Mouse (Mus musculus) G1E (cell line): Measurements from ENCODE around the gene Gprc6a. TPM values are rescaled to one million over a fixed set of nuclear protein-coding genes. Genes with fewer than 3 reads are reported as not detected.

Experiments
- ATAC-seq: 2 replicates; pipeline ENCODE4 v1.8.0; 2016; ENCODE audit warnings: mild to moderate bottlenecking; ENCODE audit not compliant: insufficient number of reproducible peaks, poor library complexity, low FRiP score, severe bottlenecking; ENCODE audit errors: extremely low read depth
- DNase-seq: peaks from one replicate; pipeline ENCODE4 v3.0.0; 2012; ENCODE audit warnings: low spot score
- H3K27me3 ChIP-seq: 2 replicates; pipeline ENCODE4 v1.6.1; 2012; ENCODE audit warnings: mild to moderate bottlenecking, low read length, inconsistent platforms; ENCODE audit not compliant: insufficient read depth
- H3K36me3 ChIP-seq: replicated peaks from 2 replicates; pipeline ENCODE3; 2012; ENCODE audit warnings: mild to moderate bottlenecking, inconsistent platforms
- H3K4me1 ChIP-seq: 2 replicates; pipeline ENCODE4 v1.6.1; 2012; ENCODE audit warnings: low read depth, low read length, inconsistent platforms, mixed read lengths; ENCODE audit not compliant: insufficient read depth
- H3K4me3 ChIP-seq: 2 replicates; pipeline ENCODE4 v1.5.1; 2012; ENCODE audit warnings: low read depth, mild to moderate bottlenecking, inconsistent platforms, low read length, moderate library complexity, mixed read lengths
- H3K9me3 ChIP-seq: replicated peaks from 2 replicates; pipeline ENCODE4 v1.6.1; 2012; ENCODE audit warnings: inconsistent platforms
- CTCF ChIP-seq: IDR thresholded peaks from 2 replicates; pipeline ENCODE4 v1.5.1; 2012; ENCODE audit warnings: low read depth, low read length, inconsistent platforms, mixed read lengths
- GATA1 ChIP-seq: IDR thresholded peaks from 2 replicates; pipeline ENCODE4 v1.6.1; 2012; ENCODE audit warnings: borderline replicate concordance, low read length, inconsistent platforms, mixed read lengths
- GATA2 ChIP-seq: IDR thresholded peaks from 2 replicates; pipeline ENCODE4 v1.6.1; 2012; ENCODE audit warnings: low read depth, low read length, inconsistent platforms, borderline replicate concordance
- POLR2AphosphoS5 ChIP-seq: IDR thresholded peaks from 2 replicates; pipeline ENCODE4 v1.6.1; 2012; ENCODE audit warnings: low read depth, low read length, inconsistent platforms; ENCODE audit not compliant: insufficient replicate concordance
- TAL1 ChIP-seq: conservative IDR thresholded peaks from 2 replicates; pipeline ENCODE4 v1.6.1; 2012; ENCODE audit warnings: low read depth, low read length, inconsistent platforms, mixed read lengths
- polyA plus RNA-seq: library from polyadenylated mRNA; stranded (reverse); fragments of >175 nt; gene quantifications from 2 replicates; pipeline ENCODE4 v1.2.3, GENCODE M21; 2012
- total RNA-seq, 2 experiments: library from RNA; stranded (forward) in 1 of 2; stranded (reverse) in 1 of 2; fragments of 200-1000 nt in 1 of 2; fragments of >200 nt in 1 of 2; fragmentation: Nextera tagmentation in 1 of 2; gene quantifications; 2 replicates each; pipeline ENCODE4 v1.2.3; 2014 to 2017

The Gprc6a gene
- total and polyA plus RNA-seq, 3 experiments: not detected

GRCm38 (mm10) chr10:51590139-51590574, 41.1 kb downstream of the Gprc6a start, which contains the start of gene Fam162b:
Gene Fam162b (minus strand): TSS chr10:51590517.
- H3K27me3 ChIP-seq: no peaks in the 10 kb centered on the region

GRCm38 (mm10) chr10:51584919-51585318, 46.3 kb downstream of the Gprc6a start:
- Histone ChIP-seq H3K4me3 (no peak overlapping the region), H3K27me3 (no peaks in the 10 kb centered on the region), H3K4me1 (no peaks in the 10 kb centered on the region), H3K9me3 (no peaks in the 10 kb centered on the region), H3K36me3 (no peaks in the 10 kb centered on the region)
- TF ChIP-seq GATA1: no peak
- TF ChIP-seq GATA2: no peak
- no peak for TF ChIP-seq POLR2AphosphoS5
- no peak for TF ChIP-seq TAL1
- TF ChIP-seq CTCF: no peak
- ATAC-seq (no peak), DNase-seq (no peak)

More at GRCm38 (mm10) chr10:51590139-51590574, 41.1 kb downstream of the Gprc6a start, which contains the start of gene Fam162b:
- TF ChIP-seq GATA1 (no peak), GATA2 (no peak), CTCF (no peak), POLR2AphosphoS5 (no peak), TAL1 (no peak)
- Histone ChIP-seq H3K4me3 (no peak within 1 kb of the TSS), H3K36me3 (no peaks in the 10 kb centered on the region), H3K9me3 (no peaks in the 10 kb centered on the region), H3K4me1 (no peaks in the 10 kb centered on the region)
- ATAC-seq (no peak), DNase-seq (no peak)

GRCm38 (mm10) chr10:51584378-51584777, 46.9 kb downstream of the Gprc6a start:
- ATAC-seq (no peak), DNase-seq (no peak)
- H3K4me1 ChIP-seq: no peaks in the 10 kb centered on the region
- no peaks in the 10 kb centered on the region for H3K27me3 ChIP-seq
- H3K36me3 ChIP-seq: no peaks in the 10 kb centered on the region
- TF ChIP-seq GATA1 (no peak), TAL1 (no peak), POLR2AphosphoS5 (no peak), GATA2 (no peak), CTCF (no peak)
- H3K4me3 ChIP-seq: no peak overlapping the region
- H3K9me3 ChIP-seq: no peaks in the 10 kb centered on the region

- no peaks in the 10 kb centered on the region for H3K27me3 ChIP-seq
- no peak for DNase-seq
- ATAC-seq: no peak
Measured at GRCm38 (mm10) chr10:51571225-51571996, 59.9 kb downstream of the Gprc6a start.

More at GRCm38 (mm10) chr10:51571225-51571996, 59.9 kb downstream of the Gprc6a start:
- no peak for TF ChIP-seq CTCF
- no peak for TF ChIP-seq GATA2
- no peak for TF ChIP-seq GATA1
- TF ChIP-seq POLR2AphosphoS5: no peak
- TF ChIP-seq TAL1: no peak
- Histone ChIP-seq H3K4me1 (no peaks in the 10 kb centered on the region), H3K9me3 (no peaks in the 10 kb centered on the region), H3K4me3 (no peak overlapping the region), H3K36me3 (no peaks in the 10 kb centered on the region)

Other genes with a start within 250 kb of the Gprc6a start
- gene Gm49339, start 150.8 kb downstream of the Gprc6a start, total RNA-seq (2014; fragmentation: Nextera tagmentation): not detected in 2 replicates
- 0.44 and 0.87 TPM in 2 replicates for gene Gm49339, start 150.8 kb downstream of the Gprc6a start, total RNA-seq (2017)
- not detected in 2 replicates for gene Gm49339, start 150.8 kb downstream of the Gprc6a start, polyA plus RNA-seq
- gene Lilr4b, start 150.8 kb downstream of the Gprc6a start, total RNA-seq (2014; fragmentation: Nextera tagmentation): not detected in 2 replicates
- gene Lilr4b, start 150.8 kb downstream of the Gprc6a start, total RNA-seq (2017): 4.4 and 4.6 TPM in 2 replicates
- not detected in 2 replicates for gene Lilr4b, start 150.8 kb downstream of the Gprc6a start, polyA plus RNA-seq
- gene Lilrb4a, start 140.5 kb downstream of the Gprc6a start, total RNA-seq (2014; fragmentation: Nextera tagmentation): not detected in 2 replicates
- 19.1 and 20.1 TPM in 2 replicates for gene Lilrb4a, start 140.5 kb downstream of the Gprc6a start, total RNA-seq (2017)
- not detected in 2 replicates for gene Lilrb4a, start 140.5 kb downstream of the Gprc6a start, polyA plus RNA-seq
- gene Fam162b, start 40.9 kb downstream of the Gprc6a start, total RNA-seq (2014; fragmentation: Nextera tagmentation): not detected in 2 replicates
- not detected in 2 replicates for gene Fam162b, start 40.9 kb downstream of the Gprc6a start, total RNA-seq (2017)
- gene Fam162b, start 40.9 kb downstream of the Gprc6a start, polyA plus RNA-seq: not detected in 2 replicates
- not detected in 2 replicates for gene Rfx6, start 46.3 kb upstream of the Gprc6a start, total RNA-seq (2014; fragmentation: Nextera tagmentation)
- not detected in 2 replicates for gene Rfx6, start 46.3 kb upstream of the Gprc6a start, total RNA-seq (2017)
- not detected in 2 replicates for gene Rfx6, start 46.3 kb upstream of the Gprc6a start, polyA plus RNA-seq